Mouse (Mus musculus) kidney, adult 2 months (tissue): Measurements from ENCODE around the gene Fzr1. TPM values are rescaled to one million over a fixed set of nuclear protein-coding genes. Genes with fewer than 3 reads are reported as not detected.

ENCODE experiments used
- DNase-seq: peaks from one replicate; pipeline ENCODE4 v3.0.0; 2021
- H3K27ac ChIP-seq: fragments of 200-500 bp; 2 replicates; pipeline ENCODE4 v1.5.1; 2012; ENCODE audit warnings: low read depth, low read length, control low read depth, inconsistent platforms; ENCODE audit not compliant: insufficient read depth
- H3K27me3 ChIP-seq: fragments of 200-500 bp; replicated peaks from 2 replicates; pipeline ENCODE4 v1.6.1; 2012; ENCODE audit warnings: mild to moderate bottlenecking, moderate library complexity, low read length, inconsistent platforms; ENCODE audit not compliant: control insufficient read depth, insufficient read depth
- H3K36me3 ChIP-seq: fragments of 200-500 bp; 2 replicates; pipeline ENCODE4 v1.6.1; 2012; ENCODE audit warnings: mild to moderate bottlenecking, moderate library complexity, low read length, inconsistent platforms; ENCODE audit not compliant: control insufficient read depth, insufficient read depth
- H3K4me1 ChIP-seq: fragments of 200-500 bp; 2 replicates; pipeline ENCODE4 v1.6.1; 2011; ENCODE audit warnings: low read length; ENCODE audit not compliant: control insufficient read depth, insufficient read depth
- H3K4me3 ChIP-seq: fragments of 200-500 bp; 2 replicates; pipeline ENCODE4 v1.5.1; 2011; ENCODE audit warnings: mild to moderate bottlenecking, low read depth, low read length, control low read depth; ENCODE audit not compliant: insufficient read depth
- CTCF ChIP-seq: fragments of 200-500 bp; conservative IDR thresholded peaks from 2 replicates; pipeline ENCODE4 v1.5.1; 2011; ENCODE audit warnings: low read depth, mild to moderate bottlenecking, control low read depth, low read length, moderate library complexity, mixed read lengths; ENCODE audit not compliant: insufficient read depth, insufficient read length
- POLR2A ChIP-seq: fragments of 200-500 bp; IDR thresholded peaks from one replicate; pipeline ENCODE4 v1.6.1; 2011; ENCODE audit warnings: low read depth, low read length, control low read depth
- WGBS: fragments of 180-500 bp; shearing (Covaris S2); methylation state at CpG from one replicate; pipeline ENCODE4 v1.1.7; 2018; 5-methylcytosine and 5-hydroxymethylcytosine counted together
- polyA plus RNA-seq: library from polyadenylated mRNA; depleted of rRNA; stranded (reverse); fragments of >200 nt; gene quantifications from 2 replicates; pipeline ENCODE4 v1.2.3, GENCODE M21; 2012

Gene Fzr1
- polyA plus RNA-seq, 1 experiment: 41.1 TPM

- no peak for DNase-seq
- 4% methylated on average over 66 of the region's 67 CpGs for WGBS
- H3K27me3 ChIP-seq: no peaks in the 10 kb centered on the region
Measured at GRCm38 (mm10) chr10:81342686-81343505, 35.4 kb downstream of the Fzr1 start, which contains the start of gene Gipc3. Gene Gipc3 (minus strand): TSS chr10:81343266.

GRCm38 (mm10) chr10:81341333-81341949 is 36.9 kb downstream of the Fzr1 start:
- no peaks in the 10 kb centered on the region for H3K4me1 ChIP-seq
- 39% methylated on average over 16 of the region's 16 CpGs for WGBS
- H3K36me3 ChIP-seq: no peaks in the 10 kb centered on the region
- peak; percentile 74 for DNase-seq
- no peak overlapping the region for H3K4me3 ChIP-seq
- H3K27ac ChIP-seq: no peak overlapping the region
- no peaks in the 10 kb centered on the region for H3K27me3 ChIP-seq
- TF ChIP-seq POLR2A (no peak), CTCF (peak; percentile 69)

More at GRCm38 (mm10) chr10:81342686-81343505, 35.4 kb downstream of the Fzr1 start, which contains the start of gene Gipc3:
- Histone ChIP-seq H3K36me3 (no peaks in the 10 kb centered on the region), H3K4me1 (peaks cover 5% of the 10 kb centered on the region; the same call in 1 of the 2 replicates), H3K4me3 (peak within 1 kb of the TSS; percentile 55), H3K27ac (no peak within 1 kb of the TSS)
- no peak for TF ChIP-seq POLR2A
- TF ChIP-seq CTCF: no peak

- Histone ChIP-seq H3K27me3 (no peaks in the 10 kb centered on the region), H3K4me3 (no peak overlapping the region), H3K27ac (no peak overlapping the region), H3K36me3 (no peaks in the 10 kb centered on the region), H3K4me1 (no peaks in the 10 kb centered on the region)
- DNase-seq: no peak
- 57% methylated on average over 17 of the region's 17 CpGs for WGBS
- TF ChIP-seq POLR2A (no peak), CTCF (no peak)
Measured at GRCm38 (mm10) chr10:81340551-81341332, 37.6 kb downstream of the Fzr1 start.

- TF ChIP-seq POLR2A (no peak), CTCF (no peak)
Measured at GRCm38 (mm10) chr10:81336558-81336957, 41.8 kb downstream of the Fzr1 start.

GRCm38 (mm10) chr10:81335393-81336340 is 42.6 kb downstream of the Fzr1 start:
- no peak for DNase-seq
- TF ChIP-seq CTCF: no peak
- TF ChIP-seq POLR2A: no peak
- 70% methylated on average over 19 of the region's 19 CpGs for WGBS
- H3K27me3 ChIP-seq: no peaks in the 10 kb centered on the region
- H3K4me3 ChIP-seq: no peak overlapping the region
- H3K4me1 ChIP-seq: no peaks in the 10 kb centered on the region
- no peak overlapping the region for H3K27ac ChIP-seq
- H3K36me3 ChIP-seq: no peaks in the 10 kb centered on the region

More at GRCm38 (mm10) chr10:81336558-81336957, 41.8 kb downstream of the Fzr1 start:
- no peak overlapping the region for H3K4me3 ChIP-seq
- 90% methylated on average over 4 of the region's 4 CpGs for WGBS
- H3K27ac ChIP-seq: no peak overlapping the region
- no peaks in the 10 kb centered on the region for H3K27me3 ChIP-seq
- no peaks in the 10 kb centered on the region for H3K36me3 ChIP-seq
- no peak for DNase-seq
- H3K4me1 ChIP-seq: no peaks in the 10 kb centered on the region

- DNase-seq: no peak
- no peak overlapping the region for H3K4me3 ChIP-seq
- TF ChIP-seq CTCF (no peak), POLR2A (no peak)
- no peaks in the 10 kb centered on the region for H3K4me1 ChIP-seq
- no peak overlapping the region for H3K27ac ChIP-seq
- no peaks in the 10 kb centered on the region for H3K36me3 ChIP-seq
- 39% methylated on average over 11 of the region's 11 CpGs for WGBS
- H3K27me3 ChIP-seq: no peaks in the 10 kb centered on the region
Measured at GRCm38 (mm10) chr10:81334324-81334723, 44.0 kb downstream of the Fzr1 start.
